Mouse (Mus musculus): ENCODE measurements around the gene Snx6.
"Not testable (repeated sequence)": the region's sequence is repeated elsewhere in the genome, so short reads cannot be mapped to it uniquely, and the experiment has no call there.

Gene Snx6

GRCm38 (mm10) chr12:54709691-54710493, 85.6 kb downstream of the Snx6 start:
- not testable (repeated sequence) for DNase-seq (ENCODE audit: low read depth, low spot score)

- no peak for DNase-seq (ENCODE audit: low read depth, low spot score)
Measured at GRCm38 (mm10) chr12:54699394-54699793, 96.1 kb downstream of the Snx6 start.

- no peak for DNase-seq (ENCODE audit: low read depth, low spot score)
Measured at GRCm38 (mm10) chr12:54697791-54698250, 97.7 kb downstream of the Snx6 start.

- DNase-seq (ENCODE audit: low read depth, low spot score), result peak; percentile 73
Measured at GRCm38 (mm10) chr12:54697003-54697597, 98.4 kb downstream of the Snx6 start.

All from forelimb bud, embryonic 11.5 days (tissue).